Mouse (Mus musculus) ZHBTc4 (cell line): ENCODE results near the gene Fam166b.

ENCODE experiments used
- DNase-seq: peaks from one replicate; pipeline ENCODE4 v3.0.0-alpha.2; 2011; ENCODE audit warnings: low read depth, low spot score

Fam166b gene

DNA sequence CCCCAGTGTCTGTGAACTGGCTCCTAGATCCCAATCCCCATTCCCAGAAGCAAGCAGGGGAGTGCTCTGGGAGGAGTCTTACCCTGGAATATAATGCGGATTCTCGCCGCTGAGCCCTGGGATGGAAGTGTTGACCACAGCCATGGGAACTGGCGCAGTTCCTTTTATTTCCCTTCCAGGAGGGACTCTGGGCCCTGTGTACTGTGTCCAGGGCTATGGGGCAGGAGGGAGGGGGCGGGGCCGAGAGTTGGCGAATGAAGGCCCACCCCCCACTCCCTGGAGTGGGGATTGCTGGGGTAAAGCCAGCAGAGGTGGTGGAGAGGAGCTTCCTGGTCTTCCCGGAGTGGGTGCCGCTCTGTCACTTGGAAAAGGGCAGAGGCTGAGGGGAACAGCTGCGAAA lies at the start of gene Fam166b:
TSS of gene Fam166b (minus strand) at position 189 of the 400 bp plus-strand sequence.
- DNase-seq, result peak; percentile 62

DNA sequence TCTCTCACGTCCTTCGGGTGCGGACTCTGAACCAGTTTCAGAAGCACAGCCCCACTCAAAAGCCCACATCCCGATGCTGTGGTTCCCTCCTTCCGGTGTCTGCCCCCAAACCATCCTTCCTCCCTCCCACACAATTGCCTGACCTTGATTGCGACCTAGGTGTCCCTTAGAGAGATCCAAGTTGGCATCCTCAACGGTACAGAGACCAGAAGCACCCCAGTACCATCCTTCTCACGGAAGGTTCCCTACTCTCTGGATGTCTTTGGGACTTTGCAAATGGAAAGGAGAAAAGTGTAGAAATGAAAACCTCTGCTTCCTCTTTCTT lies 49.6 kb upstream of the Fam166b start:
- DNase-seq, result no peak

DNA sequence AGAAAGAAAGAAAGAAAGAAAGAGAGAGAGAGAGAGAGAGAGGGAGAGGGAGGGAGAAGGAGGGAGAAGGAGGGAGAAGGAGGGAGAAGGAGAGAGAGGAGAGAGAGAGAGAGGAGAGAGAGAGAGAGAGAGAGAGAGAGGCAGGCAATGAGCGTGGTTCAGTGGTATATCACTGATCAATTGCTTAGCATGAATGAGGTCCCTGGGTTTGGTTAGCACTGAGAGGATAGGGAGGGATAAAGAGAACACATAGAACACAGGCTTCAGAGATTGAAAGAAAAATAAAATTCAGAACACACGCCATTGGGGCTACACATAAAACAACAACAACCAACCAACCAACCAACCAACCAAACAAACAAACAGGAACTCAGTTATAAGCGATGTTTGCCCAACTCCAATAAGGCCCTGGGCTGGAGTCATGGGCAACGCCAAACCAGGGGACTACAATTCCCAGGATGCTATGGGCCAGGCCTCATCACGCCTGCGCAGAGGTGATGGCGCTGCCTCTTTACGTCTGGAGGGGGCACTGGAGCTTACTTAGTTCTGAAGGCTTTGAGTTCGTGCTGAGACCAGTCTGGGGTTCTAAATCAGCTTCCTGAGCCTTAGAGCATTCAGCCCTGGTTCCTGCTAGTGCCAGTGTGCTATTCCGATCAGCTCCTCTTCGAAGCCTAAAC lies 49.1 kb upstream of the Fam166b start:
- DNase-seq, result peak; percentile 96

DNA sequence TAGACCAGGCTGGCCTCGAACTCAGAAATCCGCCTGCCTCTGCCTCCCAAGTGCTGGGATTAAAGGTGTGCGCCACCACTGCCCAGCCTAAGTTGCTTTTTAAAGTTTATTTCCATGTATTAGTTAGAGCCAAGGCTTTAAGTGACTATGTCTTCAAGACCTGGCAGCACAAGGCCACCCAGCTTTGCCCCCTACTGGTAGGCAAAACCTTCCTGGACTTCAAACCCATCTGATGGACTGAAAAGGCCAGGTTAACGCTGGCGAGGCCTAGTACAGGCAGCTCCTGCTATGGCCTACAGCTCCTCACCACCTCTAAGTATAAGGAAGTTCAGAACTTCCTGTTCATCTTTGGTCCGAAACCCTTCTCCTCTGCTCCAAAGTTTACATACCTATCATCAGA lies 47.7 kb upstream of the Fam166b start:
- no peak for DNase-seq

DNA sequence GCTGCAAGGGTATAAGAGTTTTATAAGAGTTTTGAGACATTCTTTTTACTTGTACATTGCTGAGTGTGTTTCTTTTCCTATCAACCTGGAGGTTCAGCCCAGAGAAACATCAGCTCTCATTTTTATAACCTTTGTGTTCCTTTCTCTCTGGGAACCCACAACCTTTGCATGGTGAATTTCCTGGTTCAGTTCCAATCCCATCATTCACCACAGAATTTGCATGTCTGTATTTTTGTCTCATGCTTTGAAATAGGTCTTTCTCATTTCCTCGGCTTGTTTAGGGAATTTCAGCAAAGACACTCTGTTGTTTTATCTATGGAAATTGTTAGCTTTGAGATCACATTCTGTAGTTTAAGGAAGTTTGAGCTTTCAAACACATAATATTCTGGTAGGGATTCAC lies 44.7 kb upstream of the Fam166b start:
- no peak for DNase-seq

DNA sequence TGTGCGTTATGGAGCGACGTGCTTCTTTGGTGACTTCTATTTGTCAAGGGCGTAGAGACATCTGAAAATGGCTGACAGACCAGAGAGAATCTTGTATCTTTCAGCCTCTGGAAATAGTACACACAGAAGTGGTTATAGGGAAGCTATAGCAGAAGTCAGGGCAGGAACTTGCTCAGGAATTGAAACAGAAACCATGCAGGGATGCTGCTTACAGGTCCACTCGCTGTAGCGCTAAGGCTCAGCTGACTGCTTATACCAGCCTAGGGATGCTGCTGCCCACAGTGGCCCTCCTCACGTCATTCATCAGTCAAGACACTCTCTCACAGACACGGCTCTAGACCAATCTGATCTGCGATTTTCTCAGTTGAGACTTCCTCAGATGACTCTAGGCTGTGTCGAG lies 41.4 kb upstream of the Fam166b start:
- DNase-seq, result no peak

DNA sequence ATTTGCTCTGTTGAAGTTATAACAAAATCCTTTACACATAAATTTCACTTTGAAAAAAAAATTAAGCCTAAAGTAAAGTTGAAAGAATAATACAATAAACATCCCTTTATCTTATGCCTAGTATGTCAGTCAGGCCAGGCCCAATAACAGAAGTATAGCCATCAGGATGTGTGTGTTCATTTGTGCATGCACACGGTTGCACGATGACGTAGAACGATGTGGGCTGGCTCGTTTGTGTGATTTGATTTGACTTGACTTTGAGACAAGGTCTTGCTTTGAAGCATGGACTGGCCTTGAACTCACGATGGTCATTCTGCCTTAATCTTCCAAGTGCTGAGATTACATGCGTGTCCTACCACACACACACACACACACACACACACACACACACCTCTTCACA lies 37.9 kb upstream of the Fam166b start:
- DNase-seq, result no peak

DNA sequence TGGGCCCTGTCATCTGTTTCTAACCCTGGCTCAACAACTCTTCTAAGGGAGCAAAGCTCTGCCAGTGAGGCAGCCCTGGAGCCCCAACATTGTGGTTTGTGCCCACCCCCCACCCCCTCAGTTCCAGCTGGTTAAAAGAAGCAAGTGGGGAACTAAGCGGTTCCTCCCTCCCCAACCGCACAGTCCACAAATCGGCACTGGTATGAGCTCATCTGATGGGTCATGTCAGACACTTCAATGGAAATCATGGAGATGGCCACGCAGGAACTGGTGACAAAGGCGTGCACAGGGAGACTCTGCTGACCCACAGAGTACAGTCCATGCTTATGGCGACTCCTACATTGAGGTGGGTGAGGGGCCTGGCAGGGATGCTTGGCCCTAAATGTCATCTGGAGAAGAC lies 37.0 kb upstream of the Fam166b start:
- no peak for DNase-seq

DNA sequence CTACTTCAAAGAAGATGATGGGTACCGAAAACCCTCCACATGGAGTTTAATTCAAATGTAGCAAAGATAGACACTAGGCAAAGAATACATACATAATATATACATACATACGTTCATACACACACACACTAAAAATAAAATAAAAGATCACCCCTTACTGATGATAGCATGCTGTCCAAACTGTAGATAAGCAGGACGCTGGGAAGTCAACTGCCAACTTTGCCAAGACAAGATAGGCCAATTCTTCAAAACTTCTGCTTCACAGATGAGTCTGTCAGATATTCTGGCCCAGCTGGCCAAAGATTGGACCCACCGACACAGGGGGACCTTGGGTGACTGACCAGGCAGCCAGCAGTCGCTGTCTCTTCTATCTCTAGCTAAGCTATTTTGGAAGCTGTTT lies 34.2 kb upstream of the Fam166b start:
- DNase-seq, result no peak

DNA sequence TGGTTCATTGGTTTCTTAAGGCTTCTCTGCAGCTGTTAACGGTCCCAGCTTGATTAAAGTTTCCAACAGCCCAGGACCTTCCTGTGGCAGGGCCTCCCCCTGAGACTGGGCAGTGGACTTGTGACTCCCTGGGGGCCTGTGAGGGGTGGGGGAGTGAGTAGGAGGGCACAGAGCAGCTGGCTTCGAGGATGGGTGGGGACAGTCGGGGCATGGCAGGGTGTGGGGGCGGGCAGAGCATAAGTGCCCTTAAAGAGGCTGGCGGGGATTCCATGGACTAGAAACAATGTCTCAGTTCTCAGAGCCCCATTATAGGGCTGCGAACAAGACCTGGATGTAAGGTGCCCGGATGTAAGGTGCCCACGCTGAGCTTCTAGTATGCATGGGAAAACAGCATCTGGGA lies 28.2 kb upstream of the Fam166b start:
- DNase-seq, result no peak

DNA sequence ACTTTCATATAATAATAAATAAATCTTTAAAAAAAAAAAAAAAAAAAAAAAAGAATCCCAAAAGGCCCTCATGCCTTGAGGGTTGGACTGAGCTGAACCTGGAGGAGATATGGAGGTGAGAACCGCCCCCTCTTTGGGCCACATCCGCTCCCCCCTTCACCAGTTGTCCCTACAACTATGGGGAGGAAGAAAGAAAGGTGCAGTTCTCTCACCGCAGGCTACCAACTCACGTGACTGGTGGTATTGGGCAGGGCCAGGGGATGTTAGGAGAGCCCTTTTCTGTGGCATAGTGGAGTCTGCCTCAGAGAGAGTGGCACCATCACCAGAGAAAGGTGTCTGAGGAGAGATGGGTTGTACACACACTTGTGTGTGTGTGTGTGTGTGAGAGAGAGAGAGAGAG lies 27.5 kb upstream of the Fam166b start:
- no peak for DNase-seq

DNA sequence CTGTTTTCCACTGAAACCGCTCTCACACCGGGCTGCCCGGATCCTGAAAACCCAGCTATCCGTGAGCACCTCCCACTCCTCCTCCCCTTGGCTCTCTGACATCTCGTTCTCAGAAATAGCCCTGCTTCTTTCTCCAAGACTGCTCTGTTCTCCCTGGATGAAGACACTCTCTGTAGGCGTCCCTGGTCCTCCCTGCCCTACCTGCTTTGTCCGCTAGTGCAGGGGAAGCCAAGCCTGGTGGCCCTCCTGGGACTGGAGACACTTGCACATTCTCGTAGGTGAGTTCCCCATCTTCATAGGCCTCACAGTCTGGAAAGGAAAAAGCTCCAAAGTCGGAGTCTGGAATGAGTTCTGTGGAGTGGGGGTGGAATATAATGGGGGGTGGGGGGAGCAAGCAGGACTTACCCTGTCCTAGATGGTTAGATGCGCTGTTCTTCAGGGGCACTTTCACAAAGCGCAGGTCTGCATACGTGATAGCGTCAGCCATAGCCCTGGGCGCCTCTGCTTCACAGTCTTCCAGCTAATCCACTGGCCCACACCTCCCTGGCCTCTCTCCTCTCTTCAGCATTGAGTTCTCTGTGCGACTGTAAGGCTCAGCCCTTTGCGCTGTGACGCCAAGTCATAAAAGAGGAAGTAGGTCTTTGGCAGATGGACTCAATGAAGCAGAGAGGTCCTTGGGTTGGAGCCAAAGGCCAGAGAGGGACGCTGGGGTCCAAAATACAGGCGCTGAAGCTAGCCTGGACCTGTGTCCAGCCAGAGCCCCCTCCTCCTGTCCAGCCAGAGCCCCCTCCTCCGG lies 25.3 kb upstream of the Fam166b start, which contains the start of gene Cd72:
TSS of gene Cd72 (minus strand) at position 588 of the 796 bp plus-strand sequence.
- DNase-seq, result no peak

DNA sequence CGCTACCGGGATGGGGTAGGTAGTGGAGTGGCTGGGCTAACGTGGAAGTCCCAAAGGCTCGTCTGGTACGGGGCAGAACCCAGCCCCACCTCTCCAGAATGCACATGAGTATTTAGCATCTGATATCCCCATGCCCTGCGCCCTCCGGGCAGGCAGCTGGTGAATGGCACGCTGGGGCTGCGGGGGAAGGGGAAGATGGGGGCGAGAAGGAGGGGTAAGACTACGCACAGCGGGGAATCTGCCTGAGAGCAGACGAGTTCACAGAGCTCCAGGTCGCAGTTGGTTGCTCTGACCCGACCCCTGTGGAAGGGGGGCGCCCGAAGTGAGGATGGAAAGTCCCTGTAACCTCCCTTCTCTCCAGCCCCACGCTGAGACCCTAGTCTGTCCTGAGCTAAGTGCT lies 24.5 kb upstream of the Fam166b start:
- no peak for DNase-seq

DNA sequence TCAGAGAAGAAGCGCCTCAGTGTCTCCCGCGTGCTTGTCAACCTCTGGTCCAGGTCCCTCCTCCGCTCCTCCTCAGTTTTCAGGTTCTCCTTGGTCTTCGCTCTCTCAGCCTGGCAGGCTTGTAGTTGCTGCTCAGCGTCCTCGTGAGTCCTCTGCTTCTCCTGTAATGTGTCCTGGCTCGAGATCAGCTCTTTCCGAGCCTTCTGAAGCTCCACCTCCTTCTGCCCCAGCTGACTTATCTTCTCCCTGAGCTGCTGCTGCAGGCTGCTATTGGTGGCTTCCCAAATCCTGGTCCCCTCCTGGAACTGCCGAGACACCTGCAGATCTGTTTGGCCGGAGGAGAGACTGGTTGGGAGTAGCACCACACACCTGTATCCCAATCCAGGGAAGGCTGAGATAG lies 23.4 kb upstream of the Fam166b start:
- DNase-seq, result no peak

DNA sequence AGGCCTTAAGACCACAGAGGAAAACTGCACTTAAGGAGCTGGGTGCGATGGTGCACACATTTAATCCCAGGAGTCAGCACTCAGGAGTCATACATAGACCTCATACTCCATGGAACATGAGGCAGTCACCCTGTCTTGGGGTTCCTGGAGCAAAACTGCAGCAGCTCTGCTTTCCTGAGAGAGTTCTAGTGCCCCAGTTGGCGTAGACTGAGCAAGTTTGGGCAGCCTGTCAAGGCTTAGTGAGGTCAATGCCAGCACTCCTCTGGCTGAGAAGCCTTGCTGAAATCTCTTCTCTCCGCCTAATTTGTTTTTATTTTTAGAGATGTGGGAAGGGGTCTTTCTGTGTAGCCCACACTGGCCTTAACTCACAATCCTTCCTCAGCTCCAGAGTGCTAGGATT lies 19.6 kb upstream of the Fam166b start:
- no peak for DNase-seq

DNA sequence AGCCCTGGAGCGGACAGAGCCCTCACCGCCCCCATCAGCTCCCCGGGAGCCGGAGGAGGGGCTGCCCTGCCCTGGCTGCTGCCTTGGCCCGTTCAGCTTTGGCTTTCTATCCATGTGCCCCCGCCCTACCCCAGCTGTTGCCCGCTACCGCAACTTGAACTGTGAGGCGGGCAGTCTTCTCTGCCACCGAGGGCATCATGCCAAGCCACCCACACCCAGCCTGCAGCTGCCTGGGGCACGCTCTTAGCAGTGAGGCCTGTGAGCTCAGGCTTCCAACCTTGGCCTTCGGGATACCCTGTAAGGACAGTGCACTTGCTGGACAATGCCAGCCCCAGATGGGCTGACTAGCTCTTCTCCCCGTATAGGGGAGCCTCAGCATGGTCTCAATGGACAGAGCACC lies 18.3 kb upstream of the Fam166b start:
- DNase-seq, result no peak

DNA sequence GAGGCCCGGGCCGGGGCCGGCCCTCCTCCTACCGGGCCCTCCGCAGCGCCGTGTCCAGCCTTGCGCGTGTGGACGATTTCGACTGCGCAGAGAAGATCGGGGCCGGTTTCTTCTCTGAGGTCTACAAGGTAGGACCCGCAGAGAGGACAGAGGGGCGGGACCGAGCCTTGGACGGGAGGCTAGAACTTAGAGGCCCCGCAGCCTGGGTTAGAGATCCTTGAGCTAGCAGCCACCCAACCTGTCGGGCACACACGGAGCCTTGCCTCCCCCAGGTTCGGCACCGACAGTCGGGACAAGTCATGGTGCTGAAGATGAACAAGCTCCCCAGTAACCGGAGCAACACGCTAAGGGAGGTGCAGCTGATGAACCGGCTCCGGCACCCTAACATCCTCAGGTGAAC lies 14.6 kb upstream of the Fam166b start:
- peak; percentile 56 for DNase-seq

DNA sequence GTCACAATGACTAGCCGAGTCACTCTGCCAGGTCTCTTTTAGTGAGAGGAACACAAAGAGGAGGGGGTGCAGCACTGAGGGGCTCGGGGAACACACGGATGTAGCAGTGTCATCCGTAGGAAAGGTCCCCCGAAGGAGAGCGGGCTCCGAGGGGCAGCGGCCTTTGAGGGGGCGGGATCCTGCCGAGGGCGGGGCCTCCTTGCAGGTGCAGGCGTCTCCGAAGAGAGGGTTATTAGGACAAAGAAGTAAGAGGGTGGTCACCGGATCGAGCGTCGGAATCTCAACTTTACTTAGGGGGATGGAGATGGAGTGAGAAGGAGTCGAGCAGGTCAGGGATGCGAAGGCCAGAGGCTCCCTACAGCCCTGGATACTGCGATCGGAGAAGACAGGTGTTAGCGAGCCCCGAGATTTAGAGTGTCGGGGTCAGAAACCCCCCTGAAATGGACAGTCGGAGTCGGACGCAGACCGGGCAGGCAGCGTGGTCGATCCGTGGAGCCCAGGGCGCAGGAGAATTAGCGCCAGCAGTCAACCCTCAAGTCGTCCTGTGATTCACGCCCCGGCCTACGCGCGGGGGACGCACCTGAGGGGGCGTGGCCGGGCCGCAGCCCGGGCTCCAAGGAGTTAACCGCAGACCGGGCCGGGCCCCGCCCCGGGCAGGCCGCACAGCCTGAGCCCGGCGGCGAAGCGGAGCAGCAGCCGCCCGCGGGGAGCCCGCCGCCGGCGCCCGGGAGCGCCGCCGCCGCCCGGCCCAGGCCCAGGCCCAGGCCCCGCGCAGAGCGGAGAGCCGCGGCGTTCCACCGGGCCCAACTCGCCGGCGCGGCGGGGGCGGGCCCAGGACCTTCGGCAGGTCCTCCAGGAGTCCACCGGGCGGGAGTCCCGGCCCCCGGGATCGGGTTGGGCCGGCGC lies 13.8 kb upstream of the Fam166b start:
- DNase-seq, result peak; percentile 86

DNA sequence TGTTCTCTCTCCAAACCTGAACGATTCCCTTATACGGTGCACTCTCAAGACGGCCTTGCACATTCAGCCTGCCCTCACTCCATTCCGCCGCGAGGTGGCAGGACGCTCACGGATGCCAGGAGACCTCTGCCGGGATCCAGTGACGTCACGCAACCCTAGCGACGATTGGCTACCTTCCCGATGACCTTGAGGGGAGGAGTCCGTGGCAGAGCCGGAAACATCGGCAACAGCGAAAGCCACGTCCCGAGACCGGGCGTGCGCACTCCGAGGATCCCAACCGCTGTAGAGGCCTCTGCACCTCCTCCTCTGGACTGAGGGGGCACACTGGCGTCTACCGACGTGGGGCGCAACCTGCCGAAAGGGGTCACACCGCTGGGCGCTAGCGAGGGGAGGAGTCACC lies 13.1 kb upstream of the Fam166b start:
- peak; percentile 99 for DNase-seq

DNA sequence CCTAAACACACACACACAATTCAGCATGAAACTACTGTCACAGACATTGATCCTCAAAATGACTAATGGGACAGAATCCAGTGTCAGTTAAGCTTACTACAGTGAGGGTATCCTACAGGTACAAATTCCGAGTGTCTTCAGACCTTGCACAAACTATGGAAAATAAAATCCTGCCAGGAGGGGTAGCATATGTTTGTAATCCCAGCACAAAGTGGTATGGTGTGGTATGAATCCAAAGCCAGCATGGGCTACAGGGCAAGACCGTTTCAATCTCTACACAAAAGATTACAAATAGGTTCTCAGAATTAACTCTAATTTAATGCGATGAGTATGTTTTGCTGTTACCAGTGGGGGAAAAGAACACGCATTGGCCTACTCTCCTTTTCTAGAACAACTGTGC lies 12.7 kb upstream of the Fam166b start, which contains the start of gene Tesk1:
TSS of gene Tesk1 (plus strand) at position 301 of the 400 bp plus-strand sequence.
- no peak for DNase-seq

DNA sequence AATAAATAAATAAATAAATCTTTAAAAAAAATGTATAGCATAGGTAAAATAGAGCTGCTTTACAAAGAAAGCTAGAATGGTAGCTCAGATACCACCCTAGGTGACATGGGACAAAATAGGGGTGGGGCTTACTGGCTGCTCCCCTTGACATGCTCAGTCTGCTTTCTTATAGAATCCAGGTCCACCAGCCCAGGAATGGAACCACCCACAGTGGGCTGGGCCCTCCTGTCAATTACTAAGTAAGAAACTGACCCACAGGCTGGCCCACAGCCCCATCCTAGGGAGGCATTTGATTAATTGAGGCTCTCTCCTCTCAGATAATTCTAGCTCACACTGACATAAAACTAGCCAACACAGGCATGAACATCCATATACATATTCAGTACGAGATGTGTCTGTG lies 3.9 kb upstream of the Fam166b start:
- DNase-seq, result peak; percentile 25

DNA sequence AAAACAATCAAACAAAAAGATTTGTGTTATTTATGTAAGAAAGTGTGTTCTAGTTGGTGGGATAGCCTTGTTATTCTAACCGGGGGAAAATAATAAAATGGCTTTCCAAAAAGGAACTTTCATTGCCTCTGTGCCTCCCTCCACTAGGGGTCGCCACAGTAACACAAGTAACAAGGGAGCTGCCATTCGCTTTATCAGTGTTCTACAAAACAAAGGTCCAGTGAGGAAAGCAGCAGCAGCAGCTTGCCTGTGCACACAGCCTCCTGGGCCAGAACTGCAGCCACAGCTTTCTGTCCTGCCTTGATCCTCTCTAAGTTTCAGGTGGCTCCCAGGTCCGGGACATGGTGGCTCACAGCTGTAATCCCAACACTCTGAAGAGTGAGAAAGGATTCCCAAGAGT lies 2.8 kb upstream of the Fam166b start:
- peak; percentile 94 for DNase-seq
